ENCODE assay signal across 9 mouse cellular contexts in genomic region chr8:120493508-120494464, GRCm38 (mm10).
DNase-seq lines count a peak whose midpoint lies in the region; ATAC-seq and TF ChIP-seq lines count a peak whose summit lies in the region.
"Had no signal": no experiment of that assay in that cellular context is flagged by ENCODE, and none has a peak within 500 bp of the region (broad histone marks: within the 10 kb centered on the region; RNA-seq: fewer than 3 reads in every experiment).

No protein-coding gene starts in this region.

- peaks cover 51% of the 10 kb centered on the region for H3K4me1 ChIP-seq in lung, postnatal 0 days (ENCODE audit: insufficient read depth, low read depth, low read length)
- peaks cover 85% of the 10 kb centered on the region for H3K4me1 ChIP-seq in liver, embryonic 11.5 days (replicated peaks; ENCODE audit: control insufficient read depth, insufficient read depth, low read length)
- peaks cover 65% of the 10 kb centered on the region for H3K4me1 ChIP-seq in small intestine, adult 2 months (ENCODE audit: control insufficient read depth, insufficient read depth, insufficient read length, low read length)

- no peaks in the 10 kb centered on the region for H3K27me3 ChIP-seq in lung, postnatal 0 days (replicated peaks; ENCODE audit: insufficient read depth, low read length)
- H3K27me3 ChIP-seq in liver, embryonic 11.5 days (replicated peaks; ENCODE audit: control insufficient read depth, insufficient read depth, low read length), result no peaks in the 10 kb centered on the region
- no peaks in the 10 kb centered on the region for H3K27me3 ChIP-seq in small intestine, adult 2 months (ENCODE audit: control insufficient read depth, insufficient read depth, low read length)

- intact Hi-C loops in gastrocnemius, adult 2 months (cut with DNase I), result loop anchor here (5.0 kb wide), 1 partner anchor 39 kb away; no protein-coding TSS in a partner anchor

- TF ChIP-seq EP300 in lung, postnatal 0 days (IDR thresholded peaks at IDR 0.05), result no peak

- WGBS in lung, postnatal 0 days, result 43% methylated on average over 16 of the region's 16 CpGs
- 57% methylated on average over 16 of the region's 16 CpGs for whole genome bisulfite sequencing in liver, embryonic 11.5 days
- WGBS in small intestine, adult 2 months, result 62% methylated on average over 16 of the region's 16 CpGs

- TF ChIP-seq CTCF in gastrocnemius, adult 2 months (IDR thresholded peaks at IDR 0.05), result no peak
- TF ChIP-seq CTCF in lung, postnatal 0 days (IDR thresholded peaks at IDR 0.05), result no peak
- TF ChIP-seq CTCF in small intestine, adult 2 months (IDR thresholded peaks at IDR 0.05; ENCODE audit: extremely low read depth, insufficient read length, insufficient replicate concordance, low read depth, low read length), result no peak

- H3K4me3 ChIP-seq in gastrocnemius, adult 2 months, result no peak overlapping the region
- no peak overlapping the region for H3K4me3 ChIP-seq in lung, postnatal 0 days (ENCODE audit: low read depth, low read length)
- H3K4me3 ChIP-seq in liver, embryonic 11.5 days (ENCODE audit: low read depth, low read length), result peak overlapping the region; percentile 98
- H3K4me3 ChIP-seq in small intestine, adult 2 months (ENCODE audit: low read depth, low read length), result no peak overlapping the region

- no peak for DNase-seq in gastrocnemius, adult 2 months
- DNase-seq in gastrocnemius, postnatal 25 days, result no peak
- DNase-seq in lung, postnatal 0 days (ENCODE audit: low spot score), result no peak
- no peak for DNase-seq in lung, postnatal 4 days
- no peak for DNase-seq in liver, embryonic 11.5 days (ENCODE audit: low spot score)
- no peak for DNase-seq in cerebellum, adult 9-11 months
- DNase-seq in spleen, adult 12 weeks (ENCODE audit: low spot score), result no peak
- DNase-seq: thymus, postnatal 4 days had no signal

- 0 out of 2 replicates have a peak overlapping the region, but pooled peaks have one; percentile 11 for H3K4me2 ChIP-seq in lung, postnatal 0 days (replicated peaks; ENCODE audit: low read depth, low read length)
- peak overlapping the region; percentile 98 for H3K4me2 ChIP-seq in liver, embryonic 11.5 days

- peak overlapping the region; percentile 91 for H3K27ac ChIP-seq in gastrocnemius, adult 2 months
- H3K27ac ChIP-seq in lung, postnatal 0 days (ENCODE audit: low read length), result peak overlapping the region; percentile 43; the same call in 1 of the 2 replicates
- peak overlapping the region; percentile 47 for H3K27ac ChIP-seq in liver, embryonic 11.5 days (ENCODE audit: low read depth, low read length)
- peak overlapping the region; percentile 98 for H3K27ac ChIP-seq in small intestine, adult 2 months (ENCODE audit: insufficient read depth, low read depth, low read length)

- H3K9ac ChIP-seq in lung, postnatal 0 days (replicated peaks; ENCODE audit: low read depth), result no peak overlapping the region
- peak overlapping the region; percentile 32 for H3K9ac ChIP-seq in liver, embryonic 11.5 days (ENCODE audit: low read depth, low read length)

- no peaks in the 10 kb centered on the region for H3K9me3 ChIP-seq in lung, postnatal 0 days (ENCODE audit: low read length)
- no peaks in the 10 kb centered on the region for H3K9me3 ChIP-seq in liver, embryonic 11.5 days (ENCODE audit: control insufficient read depth, low read length)

- no peak for TF ChIP-seq POLR2A in small intestine, adult 2 months (IDR thresholded peaks at IDR 0.05; ENCODE audit: low read depth, low read length)

- no peak for ATAC-seq in lung, postnatal 0 days
- no peak for ATAC-seq in liver, embryonic 11.5 days (replicated peaks; ENCODE audit: low FRiP score)

- no peaks in the 10 kb centered on the region for H3K36me3 ChIP-seq in lung, postnatal 0 days (ENCODE audit: insufficient read depth, low read length)
- no peaks in the 10 kb centered on the region for H3K36me3 ChIP-seq in liver, embryonic 11.5 days (ENCODE audit: control insufficient read depth, insufficient read depth, low read length)
- no peaks in the 10 kb centered on the region for H3K36me3 ChIP-seq in small intestine, adult 2 months (ENCODE audit: control insufficient read depth, insufficient read depth, low read length)

Comparison
In these comparisons a context has a peak if more than half of its experiments do, and no peak if none do; other contexts are left out.
1. H3K27ac ChIP-seq: peak in every context shown above with its lines; median percentile 98 in small intestine, adult 2 months; 91 in gastrocnemius, adult 2 months; 47 in liver, embryonic 11.5 days; 43 in lung, postnatal 0 days.